Mouse (Mus musculus) limb, embryonic 15.5 days (tissue): ENCODE results near the gene Pafah2. TPM values are rescaled to one million over a fixed set of nuclear protein-coding genes. Genes with fewer than 3 reads are reported as not detected.
"Not testable (repeated sequence)": the region's sequence is repeated elsewhere in the genome, so short reads cannot be mapped to it uniquely, and the experiment has no call there.

Source experiments
- ATAC-seq: fragments of 200-750 bp; cut with Nextera tagmentation; 2 replicates; pipeline ENCODE4 v1.8.0; 2017; ENCODE audit warnings: low read depth, moderate TSS enrichment; ENCODE audit not compliant: insufficient number of reproducible peaks, low FRiP score, low TSS enrichment
- H3K27ac ChIP-seq: fragments of 300-500 bp; sonication (generic); 2 replicates; pipeline ENCODE4 v1.5.1; 2015; ENCODE audit warnings: moderate library complexity, mild to moderate bottlenecking, inconsistent platforms
- H3K27me3 ChIP-seq: fragments of 300-500 bp; sonication (generic); 2 replicates; pipeline ENCODE4 v1.6.1; 2015; ENCODE audit warnings: inconsistent platforms
- H3K36me3 ChIP-seq: fragments of 300-500 bp; sonication (generic); 2 replicates; pipeline ENCODE4 v1.6.1; 2015; ENCODE audit warnings: inconsistent platforms
- H3K4me1 ChIP-seq: fragments of 300-500 bp; sonication (generic); 2 replicates; pipeline ENCODE4 v1.6.1; 2015; ENCODE audit warnings: inconsistent platforms
- H3K4me2 ChIP-seq: fragments of 300-500 bp; sonication (generic); 2 replicates; pipeline ENCODE4 v1.6.1; 2015; ENCODE audit warnings: mild to moderate bottlenecking, inconsistent platforms
- H3K4me3 ChIP-seq: fragments of 300-500 bp; sonication (generic); 2 replicates; pipeline ENCODE4 v1.5.1; 2015; ENCODE audit warnings: mild to moderate bottlenecking, inconsistent platforms
- H3K9ac ChIP-seq: fragments of 300-500 bp; sonication (generic); 2 replicates; pipeline ENCODE4 v1.6.1; 2015; ENCODE audit warnings: inconsistent platforms
- H3K9me3 ChIP-seq: fragments of 300-500 bp; sonication (generic); 2 replicates; pipeline ENCODE4 v1.6.1; 2016; ENCODE audit warnings: inconsistent platforms
- WGBS: fragments of 180-500 bp; shearing (Covaris S2); methylation state at CpG from one replicate; pipeline ENCODE4 v1.1.7; 2015; 5-methylcytosine and 5-hydroxymethylcytosine counted together
- polyA plus RNA-seq: library from polyadenylated mRNA; unstranded; fragments of >200 nt; fragmentation: Nextera tagmentation; extraction: Ambion mirVana; gene quantifications from 2 replicates; pipeline ENCODE4 v1.2.1, GENCODE M21; 2015

Pafah2 gene
- polyA plus RNA-seq, 1 experiment from 2014 or later, result 20.7 TPM

GRCm38 (mm10) chr4:134378089-134378615 is 18.0 kb upstream of the Pafah2 start:
- 0 out of 2 replicates have a peak, but pooled peaks cover 3% of the 10 kb centered on the region for H3K27me3 ChIP-seq
- no peaks in the 10 kb centered on the region for H3K9me3 ChIP-seq
- no peak overlapping the region for H3K9ac ChIP-seq
- 24% methylated on average over 10 of the region's 10 CpGs for WGBS
- H3K4me1 ChIP-seq, result peaks cover 18% of the 10 kb centered on the region
- ATAC-seq, result 0 out of 2 replicates have a peak, but pooled peaks have one; percentile 15
- no peak overlapping the region for H3K4me3 ChIP-seq
- H3K36me3 ChIP-seq, result no peaks in the 10 kb centered on the region
- H3K27ac ChIP-seq, result peak overlapping the region; percentile 59
- no peak overlapping the region for H3K4me2 ChIP-seq

GRCm38 (mm10) chr4:134379510-134379909 is 16.6 kb upstream of the Pafah2 start:
- Histone ChIP-seq H3K27me3 (no peaks in the 10 kb centered on the region), H3K9ac (no peak overlapping the region), H3K9me3 (no peaks in the 10 kb centered on the region), H3K4me1 (peaks cover 16% of the 10 kb centered on the region), H3K4me3 (no peak overlapping the region), H3K4me2 (no peak overlapping the region), H3K36me3 (no peaks in the 10 kb centered on the region), H3K27ac (no peak overlapping the region)
- WGBS, result 71% methylated on average over 8 of the region's 8 CpGs
- no peak for ATAC-seq

DNA sequence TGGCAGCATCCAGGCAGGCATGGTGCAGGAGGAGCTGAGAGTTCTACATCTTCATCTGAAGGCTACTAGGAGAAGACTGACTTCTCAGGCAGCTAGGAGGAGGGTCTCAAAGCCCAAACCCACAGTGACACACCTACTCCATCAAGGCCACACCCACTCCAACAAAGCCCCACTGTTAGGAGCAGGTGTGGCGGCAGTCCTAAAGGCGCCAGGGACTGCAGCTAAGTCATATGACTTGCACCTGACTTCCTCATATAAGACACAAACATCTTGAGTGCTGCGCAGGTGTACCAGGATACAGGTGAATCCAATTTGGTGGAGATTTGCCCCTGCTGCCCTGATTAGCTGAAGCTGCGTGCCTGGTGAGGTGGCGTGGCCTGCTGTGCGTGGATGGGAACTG is 12.4 kb upstream of the Pafah2 start, which contains the start of gene Extl1:
Extl1 (minus strand) TSS at position 101 of the 400 bp plus-strand sequence.
- 90% methylated on average over 2 of the region's 6 CpGs for WGBS
- H3K9ac ChIP-seq, H3K27ac ChIP-seq, H3K4me2 ChIP-seq, H3K9me3 ChIP-seq, H3K4me3 ChIP-seq, H3K27me3 ChIP-seq, ATAC-seq, H3K36me3 ChIP-seq, H3K4me1 ChIP-seq: not testable (repeated sequence)

GRCm38 (mm10) chr4:134387268-134387667 is 8.9 kb upstream of the Pafah2 start:
- no peak overlapping the region for H3K4me2 ChIP-seq
- no peaks in the 10 kb centered on the region for H3K36me3 ChIP-seq
- peaks cover under 1% of the 10 kb centered on the region; the same call in 1 of the 2 replicates for H3K4me1 ChIP-seq
- H3K27me3 ChIP-seq, result no peaks in the 10 kb centered on the region
- no peak overlapping the region for H3K9ac ChIP-seq
- WGBS, result 66% methylated on average over 6 of the region's 6 CpGs
- H3K9me3 ChIP-seq, result no peaks in the 10 kb centered on the region
- no peak overlapping the region for H3K27ac ChIP-seq
- H3K4me3 ChIP-seq, result no peak overlapping the region
- no peak for ATAC-seq

- peaks cover 7% of the 10 kb centered on the region; the same call in 1 of the 2 replicates for H3K4me1 ChIP-seq
- no peak for ATAC-seq
- no peaks in the 10 kb centered on the region for H3K9me3 ChIP-seq
- H3K9ac ChIP-seq, result no peak overlapping the region
- no peaks in the 10 kb centered on the region for H3K27me3 ChIP-seq
- no peaks in the 10 kb centered on the region for H3K36me3 ChIP-seq
- no peak overlapping the region for H3K27ac ChIP-seq
- 10% methylated on average over 5 of the region's 5 CpGs for WGBS
- H3K4me3 ChIP-seq, result no peak overlapping the region
- H3K4me2 ChIP-seq, result no peak overlapping the region
Observed at GRCm38 (mm10) chr4:134388397-134388796, 7.7 kb upstream of the Pafah2 start.

DNA sequence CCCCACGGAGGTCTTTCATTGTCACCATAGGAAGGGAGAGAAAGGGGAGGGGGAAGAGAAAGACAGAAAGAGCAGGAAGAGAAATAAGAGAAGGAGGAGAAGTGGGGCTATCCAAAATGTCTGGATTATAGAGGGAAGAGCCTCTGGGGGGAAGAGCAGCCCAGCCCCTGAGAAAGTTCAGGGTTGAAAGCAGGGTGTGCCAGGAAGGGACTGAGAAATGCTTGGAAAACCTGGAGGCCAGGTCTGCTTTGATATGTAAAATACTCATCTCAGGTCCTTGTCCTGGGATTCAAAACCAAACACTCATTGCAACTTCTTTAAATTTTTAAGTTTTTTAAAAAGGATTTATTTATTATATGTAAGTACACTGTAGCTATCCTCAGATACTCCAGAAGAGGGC is 4.5 kb upstream of the Pafah2 start:
- no peaks in the 10 kb centered on the region for H3K27me3 ChIP-seq
- ATAC-seq, result no peak
- no peaks in the 10 kb centered on the region for H3K9me3 ChIP-seq
- H3K27ac ChIP-seq, result no peak overlapping the region
- no peaks in the 10 kb centered on the region for H3K36me3 ChIP-seq
- H3K4me3 ChIP-seq, result no peak overlapping the region
- peaks cover 7% of the 10 kb centered on the region; the same call in 1 of the 2 replicates for H3K4me1 ChIP-seq
- WGBS, result 86% methylated on average over 1 of the region's 1 CpGs
- H3K4me2 ChIP-seq, result no peak overlapping the region
- no peak overlapping the region for H3K9ac ChIP-seq

- Histone ChIP-seq H3K9ac (no peak overlapping the region), H3K4me3 (no peak overlapping the region), H3K4me1 (peaks cover 14% of the 10 kb centered on the region), H3K4me2 (no peak overlapping the region), H3K9me3 (no peaks in the 10 kb centered on the region), H3K27me3 (no peaks in the 10 kb centered on the region), H3K36me3 (no peaks in the 10 kb centered on the region), H3K27ac (no peak overlapping the region)
- 19% methylated on average over 8 of the region's 8 CpGs for WGBS
- ATAC-seq, result no peak
Observed at GRCm38 (mm10) chr4:134392595-134392994, 3.5 kb upstream of the Pafah2 start.

DNA sequence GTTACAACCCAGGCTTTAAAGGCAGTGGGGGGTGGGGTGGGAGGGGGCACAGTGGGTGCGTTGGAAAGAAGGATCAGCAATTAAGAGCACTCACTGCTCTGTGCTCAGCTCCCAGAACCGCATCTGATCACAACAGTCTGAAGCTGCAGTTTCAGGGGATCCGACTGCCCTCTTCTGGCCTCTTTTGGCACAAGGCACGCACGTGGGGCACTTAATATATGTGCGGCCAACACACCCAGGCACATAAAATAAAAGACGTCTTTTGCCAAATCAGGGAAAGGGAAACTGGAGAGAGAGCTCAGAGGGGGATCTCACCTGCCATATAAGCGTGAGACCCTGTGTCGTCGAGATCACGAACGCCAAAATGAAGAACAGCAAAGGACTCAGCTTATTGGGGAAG is 3.1 kb upstream of the Pafah2 start:
- H3K9ac ChIP-seq, result no peak overlapping the region
- H3K4me1 ChIP-seq, result peaks cover 18% of the 10 kb centered on the region
- H3K36me3 ChIP-seq, result no peaks in the 10 kb centered on the region
- WGBS, result 16% methylated on average over 12 of the region's 12 CpGs
- H3K4me2 ChIP-seq, result peak overlapping the region; percentile 20; the same call in 1 of the 2 replicates
- H3K4me3 ChIP-seq, result no peak overlapping the region
- no peaks in the 10 kb centered on the region for H3K9me3 ChIP-seq
- H3K27me3 ChIP-seq, result no peaks in the 10 kb centered on the region
- no peak for ATAC-seq
- H3K27ac ChIP-seq, result 0 out of 2 replicates have a peak overlapping the region, but pooled peaks have one; percentile 22

DNA sequence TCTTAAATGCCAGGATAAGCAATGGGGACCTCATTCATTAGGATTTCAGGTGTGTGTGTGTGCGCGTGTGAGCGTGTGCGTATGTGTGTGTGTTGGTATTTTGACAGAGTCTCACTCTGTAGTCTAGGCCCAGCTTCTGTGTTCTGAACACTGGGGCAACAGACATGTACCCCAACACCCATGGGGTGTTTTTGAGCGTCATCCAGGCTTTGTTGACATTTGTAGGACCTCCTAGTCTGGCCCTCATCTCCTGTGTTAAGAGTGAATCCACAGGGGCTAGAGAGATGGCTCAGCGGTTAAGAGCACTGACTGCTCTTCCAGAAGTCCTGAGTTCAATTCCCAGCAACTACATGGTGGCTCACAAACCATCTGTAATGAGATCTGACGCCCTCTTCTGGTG is 978 bp upstream of the Pafah2 start:
- Histone ChIP-seq H3K9me3 (no peaks in the 10 kb centered on the region), H3K9ac (no peak overlapping the region), H3K36me3 (no peaks in the 10 kb centered on the region), H3K27me3 (no peaks in the 10 kb centered on the region), H3K27ac (no peak overlapping the region), H3K4me1 (peaks cover 20% of the 10 kb centered on the region), H3K4me3 (no peak overlapping the region), H3K4me2 (no peak overlapping the region)
- ATAC-seq, result no peak
- WGBS, result 88% methylated on average over 7 of the region's 7 CpGs

DNA sequence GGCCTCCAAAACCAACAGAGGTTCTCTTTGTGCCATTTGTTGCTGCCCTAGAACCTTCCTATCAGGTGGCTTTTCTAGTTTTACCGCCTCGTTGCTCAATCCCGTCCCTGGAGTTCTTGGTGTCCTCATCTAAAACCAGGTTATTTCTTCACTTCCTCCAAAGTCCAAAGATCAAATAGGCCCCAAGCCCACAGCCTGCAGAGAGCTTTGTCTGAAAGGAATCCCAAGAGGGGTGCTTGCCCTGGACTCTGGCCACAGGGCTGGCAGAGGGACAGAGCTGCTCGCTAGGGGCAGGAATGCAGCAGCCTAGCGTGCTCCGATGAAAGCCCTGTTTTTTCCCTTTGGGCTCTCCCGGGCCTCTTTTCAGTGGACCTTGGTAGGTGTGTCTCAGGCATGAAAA is 1.0 kb downstream of the Pafah2 start:
- Histone ChIP-seq H3K4me1 (peaks cover 37% of the 10 kb centered on the region), H3K4me2 (peak overlapping the region; percentile 76), H3K36me3 (no peaks in the 10 kb centered on the region), H3K27ac (peak overlapping the region; percentile 86), H3K27me3 (no peaks in the 10 kb centered on the region), H3K9ac (peak overlapping the region; percentile 8; the same call in 1 of the 2 replicates), H3K4me3 (peak overlapping the region; percentile 48), H3K9me3 (no peaks in the 10 kb centered on the region)
- no peak for ATAC-seq
- 10% methylated on average over 7 of the region's 7 CpGs for WGBS

- no peaks in the 10 kb centered on the region for H3K9me3 ChIP-seq
- 75% methylated on average over 9 of the region's 9 CpGs for WGBS
- peak overlapping the region; percentile 86 for H3K27ac ChIP-seq
- H3K4me3 ChIP-seq, result no peak overlapping the region
- ATAC-seq, result no peak
- H3K36me3 ChIP-seq, result no peaks in the 10 kb centered on the region
- H3K4me1 ChIP-seq, result peaks cover 38% of the 10 kb centered on the region
- no peak overlapping the region for H3K9ac ChIP-seq
- H3K4me2 ChIP-seq, result peak overlapping the region; percentile 76; the same call in 1 of the 2 replicates
- no peaks in the 10 kb centered on the region for H3K27me3 ChIP-seq
Observed at GRCm38 (mm10) chr4:134397732-134398131, 1.6 kb downstream of the Pafah2 start.

DNA sequence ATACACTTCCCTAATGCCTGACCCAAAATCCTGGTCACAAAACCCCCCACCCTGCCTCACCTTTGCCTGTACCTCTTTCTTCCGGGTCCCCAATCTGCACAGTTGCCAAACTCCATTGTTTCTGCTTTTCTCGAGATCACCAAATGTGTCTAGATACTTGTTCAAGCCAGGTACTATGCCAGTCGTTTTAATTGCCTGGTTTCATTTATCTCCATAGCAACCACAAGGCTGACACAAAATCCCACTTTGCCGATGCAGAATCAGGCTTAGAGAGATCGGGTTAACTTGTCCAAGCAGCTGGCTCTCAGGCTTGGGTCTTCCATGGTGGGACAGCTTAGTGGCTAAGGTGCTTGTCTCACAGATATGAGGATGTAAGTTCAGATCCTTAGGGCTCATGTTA is 4.1 kb downstream of the Pafah2 start:
- no peak for ATAC-seq
- H3K4me2 ChIP-seq, result no peak overlapping the region
- no peak overlapping the region for H3K27ac ChIP-seq
- H3K27me3 ChIP-seq, result no peaks in the 10 kb centered on the region
- no peak overlapping the region for H3K9ac ChIP-seq
- no peak overlapping the region for H3K4me3 ChIP-seq
- no peaks in the 10 kb centered on the region for H3K9me3 ChIP-seq
- WGBS, result 29% methylated on average over 5 of the region's 5 CpGs
- H3K36me3 ChIP-seq, result peaks cover 14% of the 10 kb centered on the region
- peaks cover 41% of the 10 kb centered on the region for H3K4me1 ChIP-seq
